Mouse (Mus musculus) neutrophil, adult 59 days (primary cell): ENCODE measurements around the gene Gm42906. TPM values are rescaled to one million over a fixed set of nuclear protein-coding genes. Genes with fewer than 3 reads are reported as not detected.

Source experiments
- total RNA-seq, 2 experiments: library from RNA; stranded (reverse); gene quantifications; 1 replicate in 1 of 2; 2 replicates in 1 of 2; pipeline ENCODE4 v1.2.4; 2023

Gene Gm42906
- total RNA-seq = not detected

GRCm38 (mm10) chr5:151428113-151428756 lies at the start of gene Gm42906:
TSS of gene Gm42906 (minus strand) at chr5:151428163.

GRCm38 (mm10) chr5:151233400-151234031 lies 194.4 kb downstream of the Gm42906 start, which contains the start of gene Stard13:
TSS of gene Stard13 (minus strand) at chr5:151233836.

Other genes starting within 250 kb of the Gm42906 start
- not detected for gene Stard13, start 194.3 kb downstream of the Gm42906 start, total RNA-seq
- gene Vmn2r18, start 177.9 kb upstream of the Gm42906 start, total RNA-seq = not detected
- 10 to 100 TPM; 23.2 to 33.7 TPM for gene Rfc3, start 223.1 kb upstream of the Gm42906 start, total RNA-seq